Mouse (Mus musculus): Measurements from ENCODE around the gene Gfral. TPM values are rescaled to one million over a fixed set of nuclear protein-coding genes. Genes with fewer than 3 reads are reported as not detected.
A peak's percentile ranks its signal among the peaks of the same experiment; 100 is the strongest.

Gene Gfral
- polyA plus RNA-seq, 1 experiment from 2014 or later: not detected

- Histone ChIP-seq H3K4me2 (replicated peaks; ENCODE audit: low read depth, low read length) (no peak overlapping the region), H3K4me1 (replicated peaks; ENCODE audit: control insufficient read depth, insufficient read depth, low read length) (no peaks in the 10 kb centered on the region), H3K36me3 (ENCODE audit: control insufficient read depth, insufficient read depth, low read length) (no peaks in the 10 kb centered on the region), H3K9ac (ENCODE audit: low read depth, low read length) (no peak overlapping the region), H3K4me3 (ENCODE audit: low read depth, low read length) (no peak overlapping the region), H3K9me3 (ENCODE audit: control insufficient read depth, low read length) (no peaks in the 10 kb centered on the region), H3K27me3 (ENCODE audit: control insufficient read depth, insufficient read depth, low read length) (no peaks in the 10 kb centered on the region), H3K27ac (ENCODE audit: low read depth, low read length) (no peak overlapping the region)
- WGBS: 46% methylated on average over 7 of the region's 7 CpGs
- DNase-seq (ENCODE audit: low spot score) (no peak), ATAC-seq (ENCODE audit: low FRiP score) (0 out of 2 replicates have a peak, but pooled peaks have one; percentile 26)
Measured at GRCm38 (mm10) chr9:76234899-76235298, 21.4 kb upstream of the Gfral start.

DNA sequence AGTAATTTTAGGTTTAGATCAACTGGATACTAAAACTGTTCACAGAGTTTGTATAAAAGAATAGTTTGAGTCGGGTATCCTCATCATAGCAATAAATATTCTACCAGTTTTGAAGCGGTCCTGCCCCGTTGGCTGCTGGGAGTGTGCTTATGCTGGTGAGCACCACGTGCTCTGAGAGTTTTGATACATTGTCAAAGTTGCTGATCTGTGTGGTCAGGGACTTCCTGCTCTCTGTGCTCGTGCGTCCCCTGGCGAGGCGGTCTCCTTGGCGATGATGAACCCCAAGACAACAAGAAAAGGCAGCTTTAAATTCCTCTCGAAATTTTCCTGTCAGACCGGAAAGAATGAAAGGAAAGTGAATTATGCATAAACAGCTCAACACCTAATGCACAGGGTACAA lies 16.9 kb upstream of the Gfral start:
- H3K27ac ChIP-seq (ENCODE audit: low read depth, low read length): no peak overlapping the region
- no peak overlapping the region for H3K4me3 ChIP-seq (ENCODE audit: low read depth, low read length)
- WGBS: 58% methylated on average over 11 of the region's 11 CpGs
- H3K9me3 ChIP-seq (ENCODE audit: control insufficient read depth, low read length): no peaks in the 10 kb centered on the region
- ATAC-seq (ENCODE audit: low FRiP score): no peak
- no peak overlapping the region for H3K9ac ChIP-seq (ENCODE audit: low read depth, low read length)
- no peak for DNase-seq (ENCODE audit: low spot score)
- no peaks in the 10 kb centered on the region for H3K36me3 ChIP-seq (ENCODE audit: control insufficient read depth, insufficient read depth, low read length)
- H3K4me1 ChIP-seq (replicated peaks; ENCODE audit: control insufficient read depth, insufficient read depth, low read length): no peaks in the 10 kb centered on the region
- no peaks in the 10 kb centered on the region for H3K27me3 ChIP-seq (ENCODE audit: control insufficient read depth, insufficient read depth, low read length)
- H3K4me2 ChIP-seq (replicated peaks; ENCODE audit: low read depth, low read length): no peak overlapping the region

GRCm38 (mm10) chr9:76217178-76217975 lies 3.9 kb upstream of the Gfral start:
- no peak overlapping the region for H3K27ac ChIP-seq (ENCODE audit: low read depth, low read length)
- no peak overlapping the region for H3K9ac ChIP-seq (ENCODE audit: low read depth, low read length)
- H3K36me3 ChIP-seq (ENCODE audit: control insufficient read depth, insufficient read depth, low read length): no peaks in the 10 kb centered on the region
- no peaks in the 10 kb centered on the region for H3K9me3 ChIP-seq (ENCODE audit: control insufficient read depth, low read length)
- DNase-seq (ENCODE audit: low spot score) (no peak), ATAC-seq (ENCODE audit: low FRiP score) (no peak)
- H3K4me1 ChIP-seq (replicated peaks; ENCODE audit: control insufficient read depth, insufficient read depth, low read length): no peaks in the 10 kb centered on the region
- no peak overlapping the region for H3K4me2 ChIP-seq (replicated peaks; ENCODE audit: low read depth, low read length)
- H3K4me3 ChIP-seq (ENCODE audit: low read depth, low read length): no peak overlapping the region
- WGBS: 69% methylated on average over 4 of the region's 4 CpGs
- no peaks in the 10 kb centered on the region for H3K27me3 ChIP-seq (ENCODE audit: control insufficient read depth, insufficient read depth, low read length)

- no peaks in the 10 kb centered on the region for H3K9me3 ChIP-seq (ENCODE audit: control insufficient read depth, low read length)
- no peak overlapping the region for H3K4me3 ChIP-seq (ENCODE audit: low read depth, low read length)
- H3K4me2 ChIP-seq (replicated peaks; ENCODE audit: low read depth, low read length): no peak overlapping the region
- H3K27ac ChIP-seq (ENCODE audit: low read depth, low read length): no peak overlapping the region
- H3K9ac ChIP-seq (ENCODE audit: low read depth, low read length): no peak overlapping the region
- H3K4me1 ChIP-seq (replicated peaks; ENCODE audit: control insufficient read depth, insufficient read depth, low read length): no peaks in the 10 kb centered on the region
- no peaks in the 10 kb centered on the region for H3K36me3 ChIP-seq (ENCODE audit: control insufficient read depth, insufficient read depth, low read length)
- ATAC-seq (ENCODE audit: low FRiP score): no peak
- DNase-seq (ENCODE audit: low spot score): no peak
- 73% methylated on average over 4 of the region's 4 CpGs for WGBS
- H3K27me3 ChIP-seq (ENCODE audit: control insufficient read depth, insufficient read depth, low read length): no peaks in the 10 kb centered on the region
Measured at GRCm38 (mm10) chr9:76214678-76215077, 1.2 kb upstream of the Gfral start.

DNA sequence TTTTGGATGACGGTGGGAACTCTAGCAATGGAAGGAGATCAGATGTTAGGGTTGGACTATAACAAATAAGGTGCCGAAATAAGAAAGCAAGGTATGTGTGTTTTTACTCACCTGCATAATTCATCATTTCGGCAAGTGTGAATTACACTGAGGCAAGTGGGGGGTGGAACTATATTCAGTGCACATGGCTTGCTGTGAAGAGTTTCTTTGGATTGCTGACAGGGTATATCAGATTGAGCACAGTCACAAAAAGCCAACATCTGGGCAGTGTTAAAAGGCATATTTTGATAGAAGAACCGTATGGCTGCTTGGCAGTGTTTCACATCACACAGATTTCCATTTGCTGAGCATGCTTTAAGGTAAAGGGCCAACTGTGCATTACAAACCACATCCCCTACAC lies 16.5 kb downstream of the Gfral start:
- Histone ChIP-seq H3K9ac (ENCODE audit: low read depth, low read length) (no peak overlapping the region), H3K4me3 (ENCODE audit: low read depth, low read length) (no peak overlapping the region), H3K27me3 (ENCODE audit: control insufficient read depth, insufficient read depth, low read length) (no peaks in the 10 kb centered on the region), H3K27ac (ENCODE audit: low read depth, low read length) (no peak overlapping the region), H3K4me1 (replicated peaks; ENCODE audit: control insufficient read depth, insufficient read depth, low read length) (no peaks in the 10 kb centered on the region), H3K9me3 (ENCODE audit: control insufficient read depth, low read length) (no peaks in the 10 kb centered on the region), H3K36me3 (ENCODE audit: control insufficient read depth, insufficient read depth, low read length) (no peaks in the 10 kb centered on the region), H3K4me2 (replicated peaks; ENCODE audit: low read depth, low read length) (no peak overlapping the region)
- 81% methylated on average over 4 of the region's 4 CpGs for WGBS
- DNase-seq (ENCODE audit: low spot score): no peak
- no peak for ATAC-seq (ENCODE audit: low FRiP score)

DNA sequence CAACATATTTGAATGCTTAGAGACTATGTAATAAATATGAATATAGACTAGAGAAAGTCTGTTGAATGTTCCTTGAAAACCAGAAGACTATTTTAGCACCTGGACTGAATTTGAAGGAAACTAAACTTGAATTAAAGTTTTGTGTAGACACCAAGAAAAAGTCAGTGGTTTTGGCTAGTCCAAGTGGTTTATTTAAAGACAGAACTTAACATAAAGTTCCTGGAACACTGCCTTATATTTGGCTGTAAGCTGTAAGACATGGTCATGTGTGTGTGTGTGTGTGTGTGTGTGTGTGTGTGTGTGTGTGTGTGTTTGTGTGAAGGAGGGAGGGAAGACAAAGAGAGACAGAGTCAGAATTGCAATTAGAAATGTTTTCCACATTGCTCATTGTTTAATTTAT lies 34.2 kb downstream of the Gfral start:
- no peak overlapping the region for H3K4me2 ChIP-seq (replicated peaks; ENCODE audit: low read depth, low read length)
- H3K4me1 ChIP-seq (replicated peaks; ENCODE audit: control insufficient read depth, insufficient read depth, low read length): no peaks in the 10 kb centered on the region
- H3K9me3 ChIP-seq (ENCODE audit: control insufficient read depth, low read length): no peaks in the 10 kb centered on the region
- H3K27ac ChIP-seq (ENCODE audit: low read depth, low read length): no peak overlapping the region
- H3K36me3 ChIP-seq (ENCODE audit: control insufficient read depth, insufficient read depth, low read length): no peaks in the 10 kb centered on the region
- H3K9ac ChIP-seq (ENCODE audit: low read depth, low read length): no peak overlapping the region
- H3K27me3 ChIP-seq (ENCODE audit: control insufficient read depth, insufficient read depth, low read length): no peaks in the 10 kb centered on the region
- DNase-seq (ENCODE audit: low spot score) (no peak), ATAC-seq (ENCODE audit: low FRiP score) (no peak)
- no peak overlapping the region for H3K4me3 ChIP-seq (ENCODE audit: low read depth, low read length)

- Histone ChIP-seq H3K9me3 (ENCODE audit: control insufficient read depth, low read length) (no peaks in the 10 kb centered on the region), H3K4me3 (ENCODE audit: low read depth, low read length) (no peak overlapping the region), H3K9ac (ENCODE audit: low read depth, low read length) (no peak overlapping the region), H3K4me1 (replicated peaks; ENCODE audit: control insufficient read depth, insufficient read depth, low read length) (no peaks in the 10 kb centered on the region), H3K4me2 (replicated peaks; ENCODE audit: low read depth, low read length) (no peak overlapping the region), H3K36me3 (ENCODE audit: control insufficient read depth, insufficient read depth, low read length) (no peaks in the 10 kb centered on the region), H3K27ac (ENCODE audit: low read depth, low read length) (no peak overlapping the region), H3K27me3 (ENCODE audit: control insufficient read depth, insufficient read depth, low read length) (no peaks in the 10 kb centered on the region)
- WGBS: 82% methylated on average over 5 of the region's 5 CpGs
- ATAC-seq (ENCODE audit: low FRiP score) (no peak), DNase-seq (ENCODE audit: low spot score) (no peak)
Measured at GRCm38 (mm10) chr9:76172686-76173295, 40.7 kb downstream of the Gfral start.

DNA sequence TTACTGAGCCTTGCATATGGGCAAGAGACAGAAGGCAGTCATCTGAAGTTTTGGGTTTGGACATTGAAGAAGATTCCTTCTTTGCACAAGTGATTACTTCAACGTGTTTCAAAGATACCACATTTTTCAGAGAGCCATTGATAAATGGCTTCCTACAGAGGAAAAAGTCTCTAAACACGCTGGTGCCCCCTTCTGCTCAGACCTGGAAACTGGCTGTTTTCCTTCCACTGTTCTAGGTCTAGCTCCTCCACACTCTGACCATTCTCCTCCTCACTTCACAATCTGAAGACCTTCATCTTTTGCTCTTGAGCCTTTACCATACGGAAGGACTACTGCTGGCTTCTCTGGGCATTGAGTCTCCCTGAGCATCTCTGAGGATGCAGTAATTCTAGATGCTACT lies 45.1 kb downstream of the Gfral start:
- 55% methylated on average over 3 of the region's 3 CpGs for WGBS

DNA sequence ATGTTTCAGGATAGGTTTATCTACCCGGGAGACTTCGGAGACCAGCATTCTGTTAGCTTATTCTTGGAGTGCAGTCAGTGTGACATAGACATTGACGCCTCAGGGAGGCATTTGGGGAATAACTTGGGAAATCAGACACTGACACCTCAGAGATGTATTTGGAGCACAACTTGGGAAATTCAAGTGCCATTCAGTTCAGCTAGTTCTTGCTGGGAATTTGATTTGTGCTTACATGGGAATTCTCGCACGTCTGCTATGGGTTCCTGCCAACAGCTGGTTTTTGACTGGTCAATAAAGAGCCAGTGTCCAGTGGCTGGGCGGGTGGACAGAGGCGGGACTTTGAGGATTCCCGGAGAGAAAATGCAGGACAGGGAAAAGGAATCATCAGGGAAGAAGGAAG lies 51.0 kb downstream of the Gfral start:
- no peaks in the 10 kb centered on the region for H3K4me1 ChIP-seq (replicated peaks; ENCODE audit: control insufficient read depth, insufficient read depth, low read length)
- H3K9me3 ChIP-seq (ENCODE audit: control insufficient read depth, low read length): no peaks in the 10 kb centered on the region
- 69% methylated on average over 8 of the region's 8 CpGs for WGBS
- no peak overlapping the region for H3K9ac ChIP-seq (ENCODE audit: low read depth, low read length)
- no peak overlapping the region for H3K4me2 ChIP-seq (replicated peaks; ENCODE audit: low read depth, low read length)
- no peaks in the 10 kb centered on the region for H3K27me3 ChIP-seq (ENCODE audit: control insufficient read depth, insufficient read depth, low read length)
- H3K36me3 ChIP-seq (ENCODE audit: control insufficient read depth, insufficient read depth, low read length): no peaks in the 10 kb centered on the region
- no peak overlapping the region for H3K27ac ChIP-seq (ENCODE audit: low read depth, low read length)
- H3K4me3 ChIP-seq (ENCODE audit: low read depth, low read length): no peak overlapping the region
- ATAC-seq (ENCODE audit: low FRiP score): no peak
- no peak for DNase-seq (ENCODE audit: low spot score)

More for the DNA sequence above, 45.1 kb downstream of the Gfral start:
- Histone ChIP-seq H3K4me2 (replicated peaks; ENCODE audit: low read depth, low read length) (no peak overlapping the region), H3K27ac (ENCODE audit: low read depth, low read length) (no peak overlapping the region), H3K9ac (ENCODE audit: low read depth, low read length) (no peak overlapping the region), H3K9me3 (ENCODE audit: control insufficient read depth, low read length) (no peaks in the 10 kb centered on the region), H3K27me3 (ENCODE audit: control insufficient read depth, insufficient read depth, low read length) (no peaks in the 10 kb centered on the region), H3K4me1 (replicated peaks; ENCODE audit: control insufficient read depth, insufficient read depth, low read length) (no peaks in the 10 kb centered on the region), H3K4me3 (ENCODE audit: low read depth, low read length) (no peak overlapping the region), H3K36me3 (ENCODE audit: control insufficient read depth, insufficient read depth, low read length) (no peaks in the 10 kb centered on the region)
- ATAC-seq (ENCODE audit: low FRiP score) (no peak), DNase-seq (ENCODE audit: low spot score) (no peak)
